Mouse (Mus musculus): ENCODE data around the gene Tyw1. TPM values are rescaled to one million over a fixed set of nuclear protein-coding genes. Genes with fewer than 3 reads are reported as not detected.

Gene Tyw1
- polyA plus RNA-seq, 1 experiment from 2014 or later = 24.8 TPM

DNA sequence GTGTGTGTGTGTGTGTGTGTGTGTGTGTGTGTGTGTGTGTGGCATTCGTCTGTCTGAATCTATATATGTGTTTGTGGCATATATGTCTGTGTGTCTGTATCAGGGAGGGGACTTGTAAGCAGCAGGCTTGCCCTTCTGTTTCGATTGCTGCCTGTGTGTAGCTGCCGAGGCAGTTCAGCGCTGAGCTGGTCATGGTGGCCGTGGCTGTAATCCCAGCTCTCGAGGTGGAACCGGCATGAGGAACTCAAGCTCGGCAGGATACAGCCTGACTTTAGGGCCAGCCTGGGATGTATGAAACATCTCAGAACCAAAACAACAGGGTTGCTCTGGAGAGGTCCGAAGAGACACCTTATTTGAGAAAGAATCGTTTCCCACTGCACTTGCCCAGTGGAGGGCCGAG is 78.6 kb downstream of the Tyw1 start:
- H3K4me2 ChIP-seq (ENCODE audit: low read depth, low read length) = no peak overlapping the region
- 85% methylated on average over 11 of the region's 11 CpGs for WGBS
- peaks cover 13% of the 10 kb centered on the region; the same call in 1 of the 2 replicates for H3K36me3 ChIP-seq (ENCODE audit: control insufficient read depth, insufficient read depth, low read length)
- ATAC-seq = no peak
- H3K27me3 ChIP-seq (replicated peaks; ENCODE audit: control insufficient read depth, insufficient read depth, low read length) = no peaks in the 10 kb centered on the region
- H3K4me1 ChIP-seq (ENCODE audit: control insufficient read depth, insufficient read depth, low read length) = no peaks in the 10 kb centered on the region; the same call in 1 of the 2 replicates
- H3K4me3 ChIP-seq (ENCODE audit: low read length) = no peak overlapping the region
- H3K9ac ChIP-seq (ENCODE audit: low read depth, low read length) = no peak overlapping the region
- H3K27ac ChIP-seq (ENCODE audit: low read length) = no peak overlapping the region
- no peaks in the 10 kb centered on the region for H3K9me3 ChIP-seq (ENCODE audit: control insufficient read depth, low read length)

DNA sequence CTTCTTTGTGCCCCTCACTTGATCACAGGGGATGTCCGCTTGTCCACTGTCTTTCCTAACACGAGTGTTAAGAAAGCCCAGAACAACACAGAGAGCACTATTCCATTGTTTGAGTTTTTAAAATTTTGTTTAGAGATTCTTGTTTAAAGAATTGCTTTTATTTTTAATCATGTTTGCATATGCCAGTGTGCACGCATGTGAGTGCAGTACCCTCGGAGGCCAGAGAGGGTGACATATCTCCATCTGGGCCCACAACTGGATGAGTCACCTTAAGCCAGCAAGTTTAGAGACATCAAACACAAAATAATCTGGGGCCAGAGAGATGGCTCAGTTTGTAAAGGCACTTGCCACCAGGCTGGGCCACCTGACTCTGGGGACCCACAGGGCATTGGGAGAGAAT is 80.0 kb downstream of the Tyw1 start:
- H3K36me3 ChIP-seq (ENCODE audit: control insufficient read depth, insufficient read depth, low read length) = peaks cover 13% of the 10 kb centered on the region; the same call in 1 of the 2 replicates
- no peaks in the 10 kb centered on the region; the same call in 1 of the 2 replicates for H3K4me1 ChIP-seq (ENCODE audit: control insufficient read depth, insufficient read depth, low read length)
- no peak overlapping the region for H3K4me3 ChIP-seq (ENCODE audit: low read length)
- 94% methylated on average over 4 of the region's 4 CpGs for WGBS
- no peaks in the 10 kb centered on the region for H3K9me3 ChIP-seq (ENCODE audit: control insufficient read depth, low read length)
- H3K27ac ChIP-seq (ENCODE audit: low read length) = no peak overlapping the region
- no peak for ATAC-seq
- H3K9ac ChIP-seq (ENCODE audit: low read depth, low read length) = no peak overlapping the region
- no peaks in the 10 kb centered on the region for H3K27me3 ChIP-seq (replicated peaks; ENCODE audit: control insufficient read depth, insufficient read depth, low read length)
- H3K4me2 ChIP-seq (ENCODE audit: low read depth, low read length) = no peak overlapping the region

- ATAC-seq = no peak
These were observed 85.2 kb downstream of the Tyw1 start for GRCm38 (mm10) chr5:130340656-130341055.

GRCm38 (mm10) chr5:130344999-130345398 is 89.6 kb downstream of the Tyw1 start:
- Histone ChIP-seq H3K4me2 (ENCODE audit: low read depth, low read length) (no peak overlapping the region), H3K27me3 (replicated peaks; ENCODE audit: control insufficient read depth, insufficient read depth, low read length) (no peaks in the 10 kb centered on the region), H3K9ac (ENCODE audit: low read depth, low read length) (no peak overlapping the region), H3K4me1 (ENCODE audit: control insufficient read depth, insufficient read depth, low read length) (no peaks in the 10 kb centered on the region), H3K27ac (ENCODE audit: low read length) (no peak overlapping the region), H3K9me3 (ENCODE audit: control insufficient read depth, low read length) (0 out of 2 replicates have a peak, but pooled peaks cover 3% of the 10 kb centered on the region), H3K4me3 (ENCODE audit: low read length) (no peak overlapping the region), H3K36me3 (ENCODE audit: control insufficient read depth, insufficient read depth, low read length) (peaks cover 7% of the 10 kb centered on the region; the same call in 1 of the 2 replicates)
- ATAC-seq = no peak
- 94% methylated on average over 7 of the region's 7 CpGs for WGBS

More at GRCm38 (mm10) chr5:130340656-130341055, 85.2 kb downstream of the Tyw1 start:
- WGBS = 91% methylated on average over 15 of the region's 15 CpGs
- H3K27ac ChIP-seq (ENCODE audit: low read length) = no peak overlapping the region
- no peak overlapping the region for H3K4me2 ChIP-seq (ENCODE audit: low read depth, low read length)
- H3K4me3 ChIP-seq (ENCODE audit: low read length) = no peak overlapping the region
- peaks cover 11% of the 10 kb centered on the region; the same call in 1 of the 2 replicates for H3K36me3 ChIP-seq (ENCODE audit: control insufficient read depth, insufficient read depth, low read length)
- no peaks in the 10 kb centered on the region for H3K9me3 ChIP-seq (ENCODE audit: control insufficient read depth, low read length)
- H3K9ac ChIP-seq (ENCODE audit: low read depth, low read length) = no peak overlapping the region
- H3K27me3 ChIP-seq (replicated peaks; ENCODE audit: control insufficient read depth, insufficient read depth, low read length) = no peaks in the 10 kb centered on the region
- no peaks in the 10 kb centered on the region for H3K4me1 ChIP-seq (ENCODE audit: control insufficient read depth, insufficient read depth, low read length)

DNA sequence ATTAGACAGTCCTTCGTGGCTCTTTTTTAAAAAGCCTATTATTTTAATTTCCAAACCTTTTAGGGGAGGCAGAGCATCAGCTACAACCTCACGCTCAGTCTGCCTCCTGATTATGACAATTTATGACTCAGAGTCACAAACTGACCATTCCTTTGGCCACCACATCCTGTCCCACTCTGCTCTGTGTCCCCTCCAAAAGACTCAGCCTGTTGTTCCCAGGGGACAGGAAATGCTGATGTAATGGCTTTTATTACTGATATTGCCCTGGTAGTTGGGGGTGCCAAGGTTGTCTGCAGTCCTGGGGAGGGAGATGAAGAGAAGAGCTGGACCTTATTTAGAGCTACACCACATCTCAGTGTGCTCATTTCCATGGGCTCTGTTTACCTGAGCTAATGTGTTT is 90.5 kb downstream of the Tyw1 start:
- 83% methylated on average over 2 of the region's 2 CpGs for WGBS
- no peak overlapping the region for H3K9ac ChIP-seq (ENCODE audit: low read depth, low read length)
- H3K4me3 ChIP-seq (ENCODE audit: low read length) = no peak overlapping the region
- no peak overlapping the region for H3K4me2 ChIP-seq (ENCODE audit: low read depth, low read length)
- H3K36me3 ChIP-seq (ENCODE audit: control insufficient read depth, insufficient read depth, low read length) = peaks cover 5% of the 10 kb centered on the region; the same call in 1 of the 2 replicates
- 0 out of 2 replicates have a peak, but pooled peaks cover 3% of the 10 kb centered on the region for H3K9me3 ChIP-seq (ENCODE audit: control insufficient read depth, low read length)
- ATAC-seq = no peak
- H3K4me1 ChIP-seq (ENCODE audit: control insufficient read depth, insufficient read depth, low read length) = no peaks in the 10 kb centered on the region
- H3K27ac ChIP-seq (ENCODE audit: low read length) = no peak overlapping the region
- no peaks in the 10 kb centered on the region for H3K27me3 ChIP-seq (replicated peaks; ENCODE audit: control insufficient read depth, insufficient read depth, low read length)

DNA sequence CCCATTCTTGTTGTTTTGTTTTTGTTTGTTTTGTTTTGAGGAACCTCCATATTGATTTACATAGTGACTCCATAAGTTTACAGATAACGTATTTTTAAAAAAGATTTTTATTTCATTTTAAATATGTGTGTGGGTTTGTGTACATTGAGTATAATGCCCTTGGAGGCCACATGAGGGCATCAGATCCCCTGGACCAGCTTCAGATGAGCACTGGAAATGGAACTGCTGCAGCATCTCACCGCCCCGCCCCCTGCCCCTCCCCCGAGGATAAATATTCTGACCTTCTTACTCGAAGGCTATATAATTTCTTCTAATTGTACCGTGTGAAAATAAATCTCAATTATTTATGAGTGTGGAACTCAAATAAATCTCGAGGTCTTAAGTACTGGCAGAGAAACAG is 99.8 kb downstream of the Tyw1 start:
- Histone ChIP-seq H3K36me3 (ENCODE audit: control insufficient read depth, insufficient read depth, low read length) (no peaks in the 10 kb centered on the region), H3K4me3 (ENCODE audit: low read length) (no peak overlapping the region), H3K4me2 (ENCODE audit: low read depth, low read length) (no peak overlapping the region), H3K4me1 (ENCODE audit: control insufficient read depth, insufficient read depth, low read length) (no peaks in the 10 kb centered on the region), H3K9ac (ENCODE audit: low read depth, low read length) (no peak overlapping the region), H3K27me3 (replicated peaks; ENCODE audit: control insufficient read depth, insufficient read depth, low read length) (no peaks in the 10 kb centered on the region), H3K9me3 (ENCODE audit: control insufficient read depth, low read length) (no peaks in the 10 kb centered on the region), H3K27ac (ENCODE audit: low read length) (no peak overlapping the region)
- ATAC-seq = no peak
- 57% methylated on average over 7 of the region's 7 CpGs for WGBS

DNA sequence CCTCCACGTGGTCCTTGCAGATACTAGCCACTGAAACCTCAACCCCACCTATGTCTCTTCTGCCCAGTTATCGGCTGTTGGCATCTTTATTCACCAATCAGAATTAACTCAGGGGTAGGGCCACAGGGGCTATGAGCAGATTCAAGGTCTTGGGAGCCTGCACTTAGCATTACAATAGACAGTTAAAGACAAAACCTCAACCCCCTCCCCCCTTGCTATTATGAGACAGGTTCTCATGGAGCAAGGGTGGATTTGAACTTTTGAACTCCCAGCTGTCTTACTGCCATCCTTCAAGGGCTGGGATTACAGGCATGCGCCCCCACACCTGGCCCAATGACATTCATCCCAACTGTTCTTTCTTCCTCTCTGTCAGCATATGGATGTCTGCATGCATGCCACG is 107.7 kb downstream of the Tyw1 start:
- no peaks in the 10 kb centered on the region for H3K4me1 ChIP-seq (ENCODE audit: control insufficient read depth, insufficient read depth, low read length)
- no peak overlapping the region for H3K27ac ChIP-seq (ENCODE audit: low read length)
- no peaks in the 10 kb centered on the region for H3K36me3 ChIP-seq (ENCODE audit: control insufficient read depth, insufficient read depth, low read length)
- H3K27me3 ChIP-seq (replicated peaks; ENCODE audit: control insufficient read depth, insufficient read depth, low read length) = no peaks in the 10 kb centered on the region
- no peak overlapping the region for H3K4me3 ChIP-seq (ENCODE audit: low read length)
- no peaks in the 10 kb centered on the region for H3K9me3 ChIP-seq (ENCODE audit: control insufficient read depth, low read length)
- H3K4me2 ChIP-seq (ENCODE audit: low read depth, low read length) = no peak overlapping the region
- no peak overlapping the region for H3K9ac ChIP-seq (ENCODE audit: low read depth, low read length)
- ATAC-seq = no peak
- WGBS = 68% methylated on average over 4 of the region's 4 CpGs

DNA sequence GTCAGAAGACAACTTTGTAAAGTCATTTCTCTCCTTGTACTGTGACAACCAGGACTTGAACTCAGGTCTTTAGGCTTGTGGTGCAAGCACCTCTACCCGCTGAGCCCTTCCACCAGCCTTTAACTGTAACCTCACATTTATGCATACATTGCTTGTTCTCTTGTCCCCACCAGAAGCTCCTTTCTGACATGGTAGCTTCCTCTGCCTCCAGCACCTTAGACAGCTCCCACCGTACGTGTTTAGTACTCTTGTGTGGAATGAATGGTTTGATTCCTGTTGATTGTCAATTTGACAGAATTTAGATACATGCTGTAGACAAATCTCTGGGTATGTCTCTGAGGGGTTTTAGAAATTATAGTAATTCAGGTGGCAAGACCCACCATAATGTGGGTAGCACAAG is 108.4 kb downstream of the Tyw1 start:
- no peak for ATAC-seq
- no peaks in the 10 kb centered on the region for H3K27me3 ChIP-seq (replicated peaks; ENCODE audit: control insufficient read depth, insufficient read depth, low read length)
- no peak overlapping the region for H3K4me3 ChIP-seq (ENCODE audit: low read length)
- 31% methylated on average over 3 of the region's 3 CpGs for WGBS
- no peaks in the 10 kb centered on the region for H3K9me3 ChIP-seq (ENCODE audit: control insufficient read depth, low read length)
- no peak overlapping the region for H3K9ac ChIP-seq (ENCODE audit: low read depth, low read length)
- H3K27ac ChIP-seq (ENCODE audit: low read length) = no peak overlapping the region
- H3K4me2 ChIP-seq (ENCODE audit: low read depth, low read length) = no peak overlapping the region
- no peaks in the 10 kb centered on the region for H3K4me1 ChIP-seq (ENCODE audit: control insufficient read depth, insufficient read depth, low read length)
- no peaks in the 10 kb centered on the region for H3K36me3 ChIP-seq (ENCODE audit: control insufficient read depth, insufficient read depth, low read length)

DNA sequence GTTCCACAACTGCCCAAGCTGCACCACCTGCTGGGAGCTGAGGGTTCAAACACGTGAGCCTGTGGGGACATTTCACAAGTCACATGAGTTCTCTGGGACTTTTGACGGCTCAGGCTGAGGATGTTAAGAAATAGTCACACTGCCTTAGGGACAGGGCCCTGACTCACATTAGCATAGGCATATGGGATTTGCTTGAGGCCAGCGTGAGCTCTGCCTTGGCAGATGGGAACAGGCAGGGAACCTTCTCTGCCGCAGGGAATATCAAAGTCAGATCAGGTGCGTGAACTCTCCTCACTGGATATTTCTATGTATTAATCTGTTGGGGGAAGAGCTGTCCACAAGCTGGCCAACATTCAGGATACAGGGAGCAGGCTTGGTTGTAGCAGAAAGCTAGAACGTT is 112.8 kb downstream of the Tyw1 start:
- no peak overlapping the region for H3K4me2 ChIP-seq (ENCODE audit: low read depth, low read length)
- no peak overlapping the region for H3K9ac ChIP-seq (ENCODE audit: low read depth, low read length)
- ATAC-seq = no peak
- H3K27ac ChIP-seq (ENCODE audit: low read length) = no peak overlapping the region
- 81% methylated on average over 6 of the region's 6 CpGs for WGBS
- no peaks in the 10 kb centered on the region for H3K27me3 ChIP-seq (replicated peaks; ENCODE audit: control insufficient read depth, insufficient read depth, low read length)
- no peaks in the 10 kb centered on the region for H3K9me3 ChIP-seq (ENCODE audit: control insufficient read depth, low read length)
- no peaks in the 10 kb centered on the region for H3K36me3 ChIP-seq (ENCODE audit: control insufficient read depth, insufficient read depth, low read length)
- H3K4me1 ChIP-seq (ENCODE audit: control insufficient read depth, insufficient read depth, low read length) = no peaks in the 10 kb centered on the region
- H3K4me3 ChIP-seq (ENCODE audit: low read length) = no peak overlapping the region

DNA sequence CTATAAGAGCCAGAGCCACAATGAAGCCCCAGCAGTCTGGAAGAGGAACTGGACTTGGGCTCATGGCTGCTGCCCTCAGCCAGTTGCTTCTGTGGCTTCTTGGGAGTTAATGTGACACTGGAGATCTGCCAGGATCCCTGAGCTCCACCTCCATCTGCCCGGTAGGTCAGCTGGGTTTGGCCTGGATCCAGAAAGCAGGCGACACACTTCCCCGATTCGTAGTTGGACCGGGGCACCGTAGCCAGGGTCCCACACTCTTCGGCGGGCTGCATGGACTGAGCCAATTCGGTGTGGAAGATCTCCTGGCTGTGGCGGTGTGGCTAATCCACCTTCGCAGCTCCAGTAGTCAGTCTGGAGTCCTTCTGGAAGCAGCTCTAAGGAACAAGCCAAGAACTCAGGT is 113.8 kb downstream of the Tyw1 start, which contains the start of gene Caln1:
TSS of gene Caln1 (plus strand) at position 219 of the 400 bp plus-strand sequence.
- no peaks in the 10 kb centered on the region for H3K36me3 ChIP-seq (ENCODE audit: control insufficient read depth, insufficient read depth, low read length)
- H3K4me1 ChIP-seq (ENCODE audit: control insufficient read depth, insufficient read depth, low read length) = no peaks in the 10 kb centered on the region
- no peak for ATAC-seq
- H3K27me3 ChIP-seq (replicated peaks; ENCODE audit: control insufficient read depth, insufficient read depth, low read length) = no peaks in the 10 kb centered on the region
- H3K4me2 ChIP-seq (ENCODE audit: low read depth, low read length) = no peak within 1 kb of the TSS
- H3K4me3 ChIP-seq (ENCODE audit: low read length) = no peak within 1 kb of the TSS
- H3K9ac ChIP-seq (ENCODE audit: low read depth, low read length) = no peak within 1 kb of the TSS
- H3K9me3 ChIP-seq (ENCODE audit: control insufficient read depth, low read length) = no peaks in the 10 kb centered on the region
- WGBS = 74% methylated on average over 11 of the region's 11 CpGs
- H3K27ac ChIP-seq (ENCODE audit: low read length) = no peak within 1 kb of the TSS
